In genomic region chr5:51711860-51712560, GRCm38 (mm10) we compare ENCODE assay signal across 17 mouse cellular contexts.
A peak's percentile ranks its signal among the peaks of the same experiment; 100 is the strongest.
DNase-seq lines count a peak whose midpoint lies in the region; ATAC-seq lines count a peak whose summit lies in the region.
"Had no signal": no experiment of that assay in that cellular context is flagged by ENCODE, and none has a peak within 500 bp of the region (broad histone marks: within the 10 kb centered on the region; RNA-seq: fewer than 3 reads in every experiment).

No protein-coding gene starts in this region.

- no peak overlapping the region for H3K4me3 ChIP-seq in forebrain, embryonic 13.5 days
- H3K4me3 ChIP-seq: intestine, embryonic 15.5 days; midbrain, embryonic 10.5 days had no signal

- H3K27ac ChIP-seq in forebrain, embryonic 13.5 days, result no peak overlapping the region
- H3K27ac ChIP-seq: hindbrain, embryonic 14.5 days; intestine, embryonic 15.5 days; midbrain, embryonic 10.5 days had no signal

- H3K27me3 ChIP-seq in forebrain, embryonic 13.5 days, result no peaks in the 10 kb centered on the region
- H3K27me3 ChIP-seq: intestine, embryonic 15.5 days had no signal

- H3K9me3 ChIP-seq in forebrain, embryonic 13.5 days (replicated peaks), result no peaks in the 10 kb centered on the region
- H3K9me3 ChIP-seq: intestine, embryonic 15.5 days; midbrain, embryonic 10.5 days had no signal

- no peak overlapping the region for H3K4me2 ChIP-seq in forebrain, embryonic 13.5 days
- H3K4me2 ChIP-seq: heart, embryonic 11.5 days; hindbrain, embryonic 14.5 days; intestine, embryonic 15.5 days; lung, embryonic 14.5 days had no signal

- WGBS in forebrain, embryonic 13.5 days, result 76% methylated on average over 8 of the region's 8 CpGs

- no peak overlapping the region for H3K9ac ChIP-seq in forebrain, embryonic 13.5 days
- H3K9ac ChIP-seq: hindbrain, embryonic 14.5 days; intestine, embryonic 15.5 days; lung, embryonic 14.5 days had no signal

- no peaks in the 10 kb centered on the region for H3K4me1 ChIP-seq in forebrain, embryonic 13.5 days
- H3K4me1 ChIP-seq: intestine, embryonic 15.5 days had no signal

- no peak for DNase-seq in cerebellum, postnatal 36 days
- DNase-seq in 3T3-L1 (ENCODE audit: low read depth, low spot score), result peak; percentile 61
- peak; percentile 53 for DNase-seq in lung, postnatal 36 days
- DNase-seq in c-Kit-positive CD71-positive TER-119-positive erythroid progenitor cells, embryonic 14.5 days (ENCODE audit: low spot score), result no peak
- DNase-seq: cerebellum, postnatal 14 days; gastrocnemius, postnatal 25 days; kidney, postnatal 25 days; liver; lung, embryonic 14.5 days; right cerebral cortex, postnatal 4 days had no signal

- no peaks in the 10 kb centered on the region for H3K36me3 ChIP-seq in forebrain, embryonic 13.5 days (ENCODE audit: poor library complexity, severe bottlenecking)
- H3K36me3 ChIP-seq: intestine, embryonic 15.5 days; midbrain, embryonic 10.5 days had no signal

- ATAC-seq in cerebellum, adult (ENCODE audit: insufficient number of reproducible peaks, low FRiP score, low TSS enrichment), result peak; percentile 37; the same call in 1 of the 2 replicates
- peak; percentile 50 for ATAC-seq in granulocyte monocyte progenitor cell, adult 5-6 weeks (replicated peaks; ENCODE audit: poor library complexity, severe bottlenecking)
- ATAC-seq in forebrain, embryonic 13.5 days, result no peak
- ATAC-seq: intestine, embryonic 15.5 days had no signal

Comparison
In these comparisons a context has a peak if more than half of its experiments do, and no peak if none do; other contexts are left out.
1. DNase-seq: peak in 3T3-L1 (single experiment) and lung, postnatal 36 days (single experiment); none in cerebellum, postnatal 36 days (0 of 2) and c-Kit-positive CD71-positive TER-119-positive erythroid progenitor cells, embryonic 14.5 days (single experiment).